Mouse (Mus musculus): ENCODE results near the gene Tecpr1. TPM values are rescaled to one million over a fixed set of nuclear protein-coding genes. Genes with fewer than 3 reads are reported as not detected.

Gene Tecpr1
- polyA plus RNA-seq, 1 experiment = 35.3 TPM

DNA sequence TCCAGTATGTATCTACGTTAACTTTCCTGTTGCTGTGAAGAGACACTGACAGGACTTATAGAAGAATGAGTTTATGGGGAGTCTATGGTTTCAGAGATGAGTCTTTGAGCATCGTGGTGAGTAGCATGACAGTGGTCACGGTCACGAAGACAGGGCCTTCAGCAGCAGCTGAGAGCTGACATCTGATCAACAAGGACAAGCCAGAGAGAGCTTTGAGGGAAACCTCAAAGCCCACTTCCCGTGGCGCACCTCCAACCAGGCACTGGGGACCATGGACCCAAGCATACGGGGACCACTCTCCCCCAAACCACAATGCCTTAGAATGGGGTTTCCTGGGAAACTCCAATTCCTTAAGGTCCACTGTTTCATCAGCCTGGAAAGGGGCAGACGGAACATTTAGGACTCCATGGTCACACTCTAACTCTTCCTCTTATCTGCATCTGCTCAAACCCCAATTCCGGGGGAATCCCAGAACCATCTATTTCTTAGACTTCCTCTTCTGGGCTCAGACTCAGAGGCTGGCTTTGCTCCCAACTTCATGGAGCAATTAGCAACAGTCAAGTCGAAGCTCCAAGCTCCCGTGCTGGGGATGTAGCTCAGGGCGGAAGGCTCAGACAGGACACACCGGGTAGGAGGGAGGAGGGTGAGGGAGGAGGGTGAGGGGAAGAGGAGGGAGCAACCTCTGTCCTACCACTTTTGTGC is 28.6 kb upstream of the Tecpr1 start:
- no peak for DNase-seq (ENCODE audit: low spot score)

DNA sequence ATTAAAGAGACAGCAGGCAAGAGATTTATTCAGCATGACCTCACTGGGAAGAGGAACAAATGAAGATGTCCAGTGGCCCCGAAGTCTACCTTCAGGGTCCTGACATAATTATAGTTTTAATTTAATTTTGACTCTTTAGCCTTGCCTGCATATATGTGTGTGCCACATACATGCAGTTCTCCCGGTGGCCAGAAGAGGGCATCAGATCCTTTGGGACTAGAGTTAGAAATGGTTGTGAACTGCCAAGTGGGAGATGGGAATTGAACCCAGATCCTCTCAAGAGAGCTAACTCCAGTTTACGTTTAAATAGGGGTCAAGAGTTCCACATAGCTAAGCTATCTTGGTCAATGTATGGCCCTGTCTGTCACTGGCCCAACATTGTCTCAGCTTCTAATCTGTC is 26.5 kb upstream of the Tecpr1 start:
- no peak for DNase-seq (ENCODE audit: low spot score)

DNA sequence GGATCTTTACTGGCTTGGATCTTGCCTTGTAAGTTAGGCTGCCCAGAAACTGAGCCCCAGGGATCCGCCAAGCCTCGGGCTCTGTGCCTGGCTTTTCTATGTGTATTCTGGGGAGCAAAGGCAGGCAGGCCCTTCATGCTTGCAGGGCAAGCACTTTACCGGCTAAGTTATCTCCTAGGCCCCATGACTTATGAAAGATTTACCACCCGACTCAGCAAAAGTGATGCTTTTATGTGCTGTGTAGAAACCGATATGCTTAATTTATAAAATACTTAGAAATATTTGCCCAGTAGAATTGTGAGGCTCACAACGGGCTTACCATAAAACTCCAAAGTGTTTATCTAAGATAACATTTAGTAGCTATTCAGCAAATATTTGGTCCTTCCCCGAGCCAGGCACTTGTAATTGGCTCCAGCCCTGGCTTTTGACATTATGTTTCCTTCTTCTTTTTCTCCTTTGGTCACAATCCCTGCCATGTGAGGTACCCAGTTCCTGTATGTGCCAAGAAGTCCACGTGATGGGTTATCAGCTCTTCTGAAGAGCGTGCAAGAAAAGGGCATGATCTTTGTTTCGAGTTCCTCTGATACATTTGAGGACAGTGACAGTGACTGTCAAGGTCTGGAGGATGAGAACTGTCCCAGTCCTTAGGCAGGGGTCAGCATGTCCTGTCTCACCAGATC is 24.6 kb upstream of the Tecpr1 start:
- no peak for DNase-seq (ENCODE audit: low spot score)

DNA sequence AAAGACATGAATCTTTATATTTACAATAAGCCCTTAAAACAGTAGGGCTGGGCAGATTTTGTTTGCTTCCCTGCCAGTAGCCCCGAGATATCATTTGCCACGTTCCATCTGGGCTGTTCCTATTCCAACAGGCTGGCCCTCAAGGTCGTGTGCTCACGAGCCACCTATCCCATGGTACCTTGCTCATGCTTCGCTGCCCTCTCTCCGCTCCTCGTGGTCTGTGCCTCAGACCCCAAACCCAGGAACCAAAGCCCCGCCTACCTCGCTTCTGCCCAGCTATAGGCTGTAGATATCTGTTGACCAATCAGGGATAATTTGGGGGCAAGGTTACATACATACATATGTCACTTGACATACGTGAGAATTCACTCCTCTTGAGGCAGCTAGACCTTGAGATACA is 23.9 kb upstream of the Tecpr1 start:
- DNase-seq (ENCODE audit: low spot score) = no peak

- DNase-seq (ENCODE audit: low spot score) = no peak
Measured at GRCm38 (mm10) chr5:144246669-144247068, 23.3 kb upstream of the Tecpr1 start.

DNA sequence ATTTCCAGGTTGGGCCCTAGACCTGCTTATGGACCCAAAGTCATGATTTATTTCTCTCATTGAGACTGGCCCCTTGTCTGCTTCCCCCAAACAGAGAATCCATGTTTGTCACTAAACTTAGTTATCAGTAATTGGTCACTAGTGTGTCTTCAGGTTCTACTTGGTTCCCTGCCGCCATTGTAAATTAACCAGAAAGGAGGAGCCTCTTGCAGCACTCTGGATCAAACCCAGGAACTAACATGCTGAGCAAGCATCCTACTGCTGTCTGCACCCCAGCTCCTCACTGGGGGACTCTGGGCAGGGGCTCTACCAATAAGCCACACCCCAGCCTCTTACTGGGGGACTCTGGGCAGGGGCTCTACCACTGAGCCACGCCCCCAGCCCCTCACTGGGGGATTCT is 22.2 kb upstream of the Tecpr1 start:
- no peak for DNase-seq (ENCODE audit: low spot score)

GRCm38 (mm10) chr5:144243901-144244487 is 20.6 kb upstream of the Tecpr1 start, which contains the start of gene Bri3:
TSS of gene Bri3 (plus strand) at chr5:144244437.
- no peak for DNase-seq (ENCODE audit: low spot score)

DNA sequence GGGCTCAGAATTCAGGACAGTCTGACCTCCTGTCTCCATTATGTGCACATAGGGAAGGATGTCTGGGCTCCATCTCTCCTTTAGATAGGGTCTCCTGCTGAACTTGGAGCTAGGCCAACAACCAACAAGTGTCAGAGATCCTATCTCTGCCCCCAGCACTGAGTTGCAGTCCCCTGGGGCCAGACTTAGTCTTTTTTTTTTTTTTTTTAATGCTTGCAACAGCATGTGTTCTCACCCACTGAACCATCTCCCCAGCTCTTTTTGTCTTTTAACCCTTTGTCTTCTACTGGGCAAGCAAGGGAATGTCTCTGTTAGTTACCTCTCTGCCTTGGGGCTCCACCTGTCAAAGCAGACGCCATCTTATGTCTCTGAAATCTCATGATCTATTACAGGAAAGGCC is 15.6 kb upstream of the Tecpr1 start:
- no peak for DNase-seq (ENCODE audit: low spot score)

GRCm38 (mm10) chr5:144234714-144235113 is 11.3 kb upstream of the Tecpr1 start:
- DNase-seq (ENCODE audit: low spot score) = no peak

GRCm38 (mm10) chr5:144234222-144234621 is 10.8 kb upstream of the Tecpr1 start:
- no peak for DNase-seq (ENCODE audit: low spot score)

GRCm38 (mm10) chr5:144232531-144232930 is 9.1 kb upstream of the Tecpr1 start:
- DNase-seq (ENCODE audit: low spot score) = no peak

- DNase-seq (ENCODE audit: low spot score) = no peak
Measured at GRCm38 (mm10) chr5:144231410-144231809, 8.0 kb upstream of the Tecpr1 start.

DNA sequence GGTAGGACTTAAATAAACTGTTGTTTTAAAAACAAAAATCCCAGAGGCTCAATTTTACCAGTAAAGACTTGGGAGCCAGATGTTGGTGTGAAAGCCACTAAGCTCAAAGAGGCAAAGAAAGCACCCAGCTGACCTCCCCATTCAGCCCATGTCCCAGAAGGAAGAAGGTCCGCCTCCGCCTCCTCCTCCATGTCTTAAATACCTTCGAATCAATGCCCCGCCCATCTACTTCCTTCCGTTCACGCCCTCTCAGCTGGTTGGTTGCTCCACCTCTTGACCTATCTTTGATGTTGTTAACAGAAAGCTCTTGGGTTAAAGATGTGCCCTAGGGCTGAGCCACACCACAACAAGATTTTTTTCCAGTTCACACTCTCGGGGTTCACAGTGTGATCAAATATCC is 6.8 kb upstream of the Tecpr1 start:
- no peak for DNase-seq (ENCODE audit: low spot score)

DNA sequence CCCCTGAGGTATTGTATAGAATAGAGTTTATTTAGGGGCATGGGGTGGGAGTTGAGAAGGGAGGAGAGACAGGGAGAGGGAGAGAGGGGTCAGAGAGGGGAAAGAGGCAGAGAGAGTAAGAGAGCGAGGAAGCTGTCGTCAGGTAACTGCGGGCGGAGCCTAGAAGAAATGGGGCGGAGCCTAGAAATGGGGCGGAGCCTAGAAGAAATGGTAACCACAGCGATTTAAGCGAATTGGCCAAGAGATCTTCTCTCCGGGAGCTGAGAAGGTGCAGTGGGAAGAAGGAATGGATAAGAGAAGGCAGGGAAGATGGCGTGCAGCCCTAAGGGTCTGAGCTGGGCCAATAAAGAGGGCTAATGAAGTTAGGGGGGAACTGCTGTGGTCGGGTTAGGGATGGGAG is 2.8 kb upstream of the Tecpr1 start:
- DNase-seq (ENCODE audit: low spot score) = no peak

DNA sequence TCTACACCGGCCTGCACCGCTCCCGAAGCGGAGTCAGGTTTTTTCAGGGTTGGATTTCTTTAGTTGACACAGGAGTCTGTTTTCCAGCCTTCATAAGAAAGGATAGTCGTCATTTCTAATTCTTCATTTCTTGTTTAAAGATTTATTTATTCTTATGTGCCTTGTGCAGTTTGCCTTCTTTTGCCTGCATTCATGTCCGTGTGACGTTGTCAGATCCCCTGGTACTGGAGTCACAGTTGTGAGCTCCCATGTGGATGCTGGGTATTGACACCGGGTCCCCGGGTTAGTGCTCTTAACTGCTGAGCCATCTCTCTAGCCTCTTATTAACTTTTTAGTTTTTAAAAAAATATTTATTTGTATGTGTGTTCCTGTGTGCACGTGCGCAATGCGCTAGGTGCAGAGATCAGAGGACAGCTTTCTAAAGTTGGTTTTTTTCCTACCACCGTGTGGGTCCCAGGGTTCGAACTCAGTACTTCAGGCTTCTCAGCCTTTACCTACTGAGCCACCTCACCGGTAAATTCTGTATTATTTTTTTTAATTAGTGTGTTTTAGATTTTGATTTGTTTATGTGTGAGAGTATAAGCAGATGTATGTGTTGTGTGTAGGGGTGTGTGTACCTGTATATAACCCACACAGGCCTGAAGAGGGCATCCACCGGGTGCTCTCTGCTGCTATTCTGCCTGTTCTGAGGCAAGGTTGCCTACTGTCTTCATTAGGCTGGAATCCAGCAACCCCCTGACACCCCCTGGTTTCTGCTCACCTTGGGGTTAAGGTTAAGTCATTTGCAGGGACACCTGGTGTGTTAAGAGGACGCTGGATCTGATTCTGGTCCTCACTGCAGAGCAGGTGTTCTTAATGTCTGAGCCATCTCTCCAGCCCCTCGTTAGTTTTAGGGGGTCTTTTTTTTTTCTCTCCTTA is 743 bp upstream of the Tecpr1 start:
- DNase-seq (ENCODE audit: low spot score) = no peak

DNA sequence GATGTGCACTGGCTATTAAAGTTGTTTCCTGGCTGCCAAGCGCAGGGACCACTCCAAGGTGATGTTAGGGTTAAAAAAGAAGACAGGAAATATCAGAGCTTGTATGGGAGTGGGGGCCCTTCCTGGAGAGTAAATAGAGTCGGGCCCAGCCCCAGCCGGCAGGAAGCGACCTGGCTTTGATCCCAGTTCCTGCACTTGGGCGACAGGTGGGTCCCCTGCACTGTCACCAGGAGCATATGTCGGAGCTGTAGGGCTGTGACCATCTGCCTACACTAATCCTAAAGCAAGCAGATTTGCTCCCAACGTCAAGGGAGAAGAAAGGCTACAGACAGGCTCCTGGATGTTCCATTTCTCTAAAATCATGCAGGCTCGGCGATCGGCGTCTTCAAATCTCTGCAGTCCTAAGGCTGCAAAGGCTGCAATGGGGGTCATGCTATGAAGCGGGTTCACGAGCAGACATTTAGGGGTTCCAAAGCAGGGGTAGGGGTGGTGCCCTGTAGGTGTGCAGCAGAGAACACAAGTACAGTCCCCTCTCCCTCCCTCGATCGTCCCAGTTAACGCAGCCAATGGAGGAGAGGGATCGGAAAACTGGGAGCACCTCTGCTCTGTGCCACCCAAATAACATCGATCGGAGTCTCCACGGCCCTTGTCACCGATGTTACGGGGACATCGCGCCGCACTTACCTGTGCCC is 458 bp downstream of the Tecpr1 start:
- DNase-seq (ENCODE audit: low spot score) = no peak

DNA sequence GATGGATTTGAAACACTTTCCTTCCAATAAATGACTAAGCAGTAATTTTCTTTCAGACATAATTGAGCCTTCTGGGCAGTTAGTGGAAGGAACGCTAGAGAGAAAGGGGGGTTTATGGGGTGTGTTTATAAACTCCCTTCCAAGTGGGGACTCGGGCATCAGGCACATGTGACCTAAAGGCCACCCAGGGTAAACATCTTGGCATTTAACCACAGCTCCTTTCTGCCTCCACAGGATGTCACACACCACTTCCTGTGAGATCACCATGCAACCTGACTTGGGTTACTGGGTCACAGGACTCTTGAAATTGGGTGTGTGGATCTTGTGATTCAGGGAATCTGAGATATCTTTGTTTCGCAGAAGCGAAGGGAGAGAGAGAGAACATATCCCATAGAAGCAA is 2.1 kb downstream of the Tecpr1 start:
- DNase-seq (ENCODE audit: low spot score) = no peak

DNA sequence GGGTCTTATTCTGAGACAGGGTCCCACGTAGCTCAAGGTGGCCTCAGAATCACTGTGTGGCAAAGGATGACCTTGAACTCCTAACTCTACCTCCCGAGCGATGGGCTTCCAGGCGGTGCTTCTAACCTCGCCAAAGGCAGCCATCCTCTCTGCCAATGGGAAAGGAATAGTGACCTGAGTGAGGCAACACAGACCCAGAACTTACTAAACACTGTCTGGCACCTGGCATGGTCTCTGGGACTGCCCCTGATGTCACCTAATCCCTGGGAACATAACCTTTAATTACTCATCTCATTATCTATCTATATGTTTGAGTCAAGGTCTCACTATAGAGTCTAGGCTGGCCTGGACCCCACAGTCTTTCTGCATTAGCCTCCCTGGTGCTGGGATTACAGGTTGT is 3.5 kb downstream of the Tecpr1 start:
- DNase-seq (ENCODE audit: low spot score) = no peak

DNA sequence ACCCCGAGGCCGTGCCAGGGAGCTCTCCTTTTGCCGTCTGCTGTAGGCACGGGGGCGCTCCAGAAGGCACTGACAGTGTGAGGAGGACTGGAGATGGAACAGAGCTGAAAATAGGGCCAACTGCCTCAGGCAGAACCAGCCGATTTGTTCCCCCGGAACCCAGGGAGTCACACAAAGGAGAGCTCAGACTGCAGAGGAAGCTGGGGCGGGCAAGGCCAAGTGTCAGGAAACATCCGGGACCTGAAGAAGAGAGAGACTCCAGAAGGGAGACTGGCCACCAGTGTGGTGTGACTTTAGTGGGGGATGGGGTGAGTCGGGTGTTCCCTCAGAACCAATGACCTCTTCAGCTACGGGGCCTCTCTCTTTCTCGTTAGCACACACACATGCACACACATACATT is 4.1 kb downstream of the Tecpr1 start:
- no peak for DNase-seq (ENCODE audit: low spot score)

- no peak for DNase-seq (ENCODE audit: low spot score)
Measured at GRCm38 (mm10) chr5:144218061-144218460, 5.4 kb downstream of the Tecpr1 start.

DNA sequence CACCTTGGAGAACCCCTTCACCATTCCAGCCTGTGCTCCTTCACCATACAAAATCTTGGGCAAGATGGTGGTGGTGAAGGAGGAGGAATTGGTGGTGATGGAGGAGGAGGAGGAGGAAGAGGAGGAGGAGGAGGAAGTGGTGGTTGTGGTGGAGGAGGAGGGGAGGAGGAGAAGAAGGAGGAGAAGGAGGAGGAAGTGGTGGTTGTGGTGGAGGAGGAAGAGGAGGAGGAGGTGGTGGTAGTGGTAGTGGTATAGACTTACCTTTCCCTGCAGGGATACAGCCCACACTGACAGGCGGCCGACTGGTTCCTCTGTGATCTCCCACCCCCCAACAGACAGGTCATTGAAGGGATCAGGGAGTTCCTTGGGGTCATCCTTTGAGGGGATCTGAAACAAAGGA is 7.4 kb downstream of the Tecpr1 start:
- no peak for DNase-seq (ENCODE audit: low spot score)

DNA sequence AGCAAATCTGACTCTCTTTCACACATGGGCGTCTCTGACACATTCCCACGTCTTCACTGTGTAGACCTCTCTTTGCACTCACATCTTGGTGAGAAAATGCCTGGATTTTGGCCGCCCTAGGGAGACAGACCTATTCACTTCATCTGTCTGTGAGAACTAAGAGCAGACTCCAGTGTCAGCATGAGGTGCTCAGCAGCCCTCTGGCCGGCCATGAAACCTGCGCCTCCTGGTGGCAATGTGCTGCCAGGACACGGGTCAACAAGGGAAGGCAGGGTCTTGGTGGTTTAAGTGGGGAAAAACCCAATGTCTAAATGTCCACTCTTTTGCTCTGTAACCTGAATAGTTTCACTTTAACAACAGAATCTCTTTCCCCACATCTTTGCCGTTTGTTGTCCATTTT is 9.0 kb downstream of the Tecpr1 start:
- DNase-seq (ENCODE audit: low spot score) = no peak
